Mouse (Mus musculus) MEL (cell line): ENCODE data around the gene Ugt1a9.

Experiments
- MYC ChIP-seq: IDR thresholded peaks from 2 replicates; pipeline ENCODE4 v1.6.1; 2011; ENCODE audit warnings: low read depth, mild to moderate bottlenecking, low read length, improper control_type of control experiment, moderate library complexity
- RCOR1 ChIP-seq: IDR thresholded peaks from 2 replicates; pipeline ENCODE4 v1.6.1; 2012; ENCODE audit warnings: low read depth, mild to moderate bottlenecking, inconsistent platforms, low read length, improper control_type of control experiment
- SIN3A ChIP-seq: IDR thresholded peaks from 2 replicates; pipeline ENCODE4 v1.6.1; 2012; ENCODE audit warnings: low read length, improper control_type of control experiment, inconsistent platforms

DNA sequence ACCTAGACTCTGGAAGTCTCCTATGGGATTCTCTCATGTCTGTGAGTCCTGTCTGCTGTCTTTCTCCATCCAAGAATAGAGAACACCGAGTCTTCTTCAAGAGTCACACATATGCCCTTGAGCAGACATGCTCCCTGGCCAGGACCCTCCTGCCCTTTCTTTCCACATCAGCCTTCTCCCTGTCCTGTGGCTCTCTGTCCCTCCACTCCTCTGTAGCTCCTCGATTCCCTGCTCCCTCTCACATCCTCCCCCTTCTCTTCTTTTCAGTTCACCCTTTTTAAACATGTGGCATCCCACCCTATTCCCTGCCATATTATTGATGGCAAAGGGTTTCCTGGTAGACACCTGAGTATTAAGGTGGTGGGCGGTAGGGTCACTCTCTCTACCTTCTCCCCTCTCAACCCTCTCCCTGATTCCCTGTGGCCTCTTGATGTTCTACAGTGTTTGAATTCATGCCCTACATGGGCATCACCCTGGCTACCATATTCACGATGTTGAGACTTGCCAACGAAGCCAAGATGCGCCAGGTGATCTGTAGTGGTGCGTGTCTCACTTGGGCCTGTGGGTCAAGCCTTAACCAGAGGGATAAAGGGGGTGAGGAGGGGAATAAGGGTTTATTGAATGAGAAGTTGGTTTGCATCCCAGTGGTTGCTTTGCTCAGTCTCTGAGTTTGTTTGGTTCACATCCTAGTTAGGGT, 161.4 kb downstream of the Ugt1a9 start:
- no peak for TF ChIP-seq SIN3A
- no peak for TF ChIP-seq MYC
- no peak for TF ChIP-seq RCOR1
